Mouse (Mus musculus): ENCODE data around the gene Tlcd1. TPM values are rescaled to one million over a fixed set of nuclear protein-coding genes. Genes with fewer than 3 reads are reported as not detected.

The Tlcd1 gene
- total and polyA plus RNA-seq, 2 experiments from 2014 or later = 15.1 to 24.1 TPM

GRCm38 (mm10) chr11:78211513-78211912 is 35.0 kb downstream of the Tlcd1 start:
- no peak overlapping the region for H3K9ac ChIP-seq (replicated peaks; ENCODE audit: low read depth, low read length)
- peaks cover 96% of the 10 kb centered on the region for H3K36me3 ChIP-seq (replicated peaks; ENCODE audit: control insufficient read depth, insufficient read depth, low read length)
- H3K27me3 ChIP-seq (ENCODE audit: control insufficient read depth, insufficient read depth, low read length) = no peaks in the 10 kb centered on the region
- no peaks in the 10 kb centered on the region for H3K4me1 ChIP-seq (ENCODE audit: control insufficient read depth, insufficient read depth)
- H3K4me2 ChIP-seq (ENCODE audit: low read depth, low read length) = no peak overlapping the region
- H3K4me3 ChIP-seq (ENCODE audit: low read depth, low read length) = no peak overlapping the region
- TF ChIP-seq CTCF (IDR thresholded peaks at IDR 0.05; ENCODE audit: low read depth) = no peak
- no peak for TF ChIP-seq EP300 (IDR thresholded peaks at IDR 0.05; ENCODE audit: low read depth)
- H3K9me3 ChIP-seq (replicated peaks; ENCODE audit: control insufficient read depth, low read length) = no peaks in the 10 kb centered on the region
- ATAC-seq (ENCODE audit: insufficient read depth, low read depth) (no peak), DNase-seq (ENCODE audit: low spot score) (no peak)
- 86% methylated on average over 5 of the region's 5 CpGs for WGBS
- no peak overlapping the region for H3K27ac ChIP-seq (ENCODE audit: low read depth)

GRCm38 (mm10) chr11:78213086-78213817 is 36.7 kb downstream of the Tlcd1 start:
- ATAC-seq (ENCODE audit: insufficient read depth, low read depth) (no peak), DNase-seq (ENCODE audit: low spot score) (no peak)
- H3K27ac ChIP-seq (ENCODE audit: low read depth) = no peak overlapping the region
- H3K9ac ChIP-seq (replicated peaks; ENCODE audit: low read depth, low read length) = no peak overlapping the region
- no peaks in the 10 kb centered on the region for H3K4me1 ChIP-seq (ENCODE audit: control insufficient read depth, insufficient read depth)
- H3K9me3 ChIP-seq (replicated peaks; ENCODE audit: control insufficient read depth, low read length) = no peaks in the 10 kb centered on the region
- 89% methylated on average over 14 of the region's 14 CpGs for WGBS
- H3K36me3 ChIP-seq (replicated peaks; ENCODE audit: control insufficient read depth, insufficient read depth, low read length) = peaks cover 96% of the 10 kb centered on the region
- no peak for TF ChIP-seq CTCF (IDR thresholded peaks at IDR 0.05; ENCODE audit: low read depth)
- no peak for TF ChIP-seq EP300 (IDR thresholded peaks at IDR 0.05; ENCODE audit: low read depth)
- no peak overlapping the region for H3K4me2 ChIP-seq (ENCODE audit: low read depth, low read length)
- H3K4me3 ChIP-seq (ENCODE audit: low read depth, low read length) = no peak overlapping the region
- no peaks in the 10 kb centered on the region for H3K27me3 ChIP-seq (ENCODE audit: control insufficient read depth, insufficient read depth, low read length)

GRCm38 (mm10) chr11:78215709-78216317 is 39.3 kb downstream of the Tlcd1 start:
- Histone ChIP-seq H3K4me2 (ENCODE audit: low read depth, low read length) (no peak overlapping the region), H3K9ac (replicated peaks; ENCODE audit: low read depth, low read length) (no peak overlapping the region), H3K27ac (ENCODE audit: low read depth) (no peak overlapping the region), H3K36me3 (replicated peaks; ENCODE audit: control insufficient read depth, insufficient read depth, low read length) (peaks cover 95% of the 10 kb centered on the region), H3K4me3 (ENCODE audit: low read depth, low read length) (no peak overlapping the region), H3K9me3 (replicated peaks; ENCODE audit: control insufficient read depth, low read length) (no peaks in the 10 kb centered on the region), H3K4me1 (ENCODE audit: control insufficient read depth, insufficient read depth) (no peaks in the 10 kb centered on the region), H3K27me3 (ENCODE audit: control insufficient read depth, insufficient read depth, low read length) (no peaks in the 10 kb centered on the region)
- WGBS = 82% methylated on average over 11 of the region's 11 CpGs
- no peak for ATAC-seq (ENCODE audit: insufficient read depth, low read depth)
- TF ChIP-seq EP300 (IDR thresholded peaks at IDR 0.05; ENCODE audit: low read depth) = no peak
- TF ChIP-seq CTCF (IDR thresholded peaks at IDR 0.05; ENCODE audit: low read depth) = no peak
- DNase-seq (ENCODE audit: low spot score) = no peak

DNA sequence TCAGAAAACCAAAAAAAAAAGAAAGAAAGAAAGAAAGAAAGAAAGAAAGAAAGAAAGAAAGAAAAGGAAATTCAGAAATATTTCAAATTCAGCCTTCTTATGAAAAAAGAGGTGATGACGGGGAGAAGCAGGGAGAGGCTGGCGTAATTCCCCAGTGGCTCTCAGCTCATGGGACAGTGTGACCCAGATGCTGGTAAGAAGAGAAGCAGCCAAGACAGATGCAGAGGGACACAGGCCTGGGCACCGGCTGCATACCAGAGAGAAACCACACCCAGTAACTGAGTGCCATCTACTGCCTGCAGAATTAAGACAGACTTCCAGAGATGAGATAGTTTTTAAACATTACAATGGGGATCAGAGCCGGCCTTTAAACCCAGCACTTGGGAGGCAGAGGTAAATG is 47.1 kb downstream of the Tlcd1 start:
- no peaks in the 10 kb centered on the region for H3K4me1 ChIP-seq (ENCODE audit: control insufficient read depth, insufficient read depth)
- no peak overlapping the region for H3K27ac ChIP-seq (ENCODE audit: low read depth)
- no peak overlapping the region for H3K4me2 ChIP-seq (ENCODE audit: low read depth, low read length)
- no peak overlapping the region for H3K9ac ChIP-seq (replicated peaks; ENCODE audit: low read depth, low read length)
- ATAC-seq (ENCODE audit: insufficient read depth, low read depth) = no peak
- no peak overlapping the region for H3K4me3 ChIP-seq (ENCODE audit: low read depth, low read length)
- WGBS = 84% methylated on average over 4 of the region's 4 CpGs
- no peaks in the 10 kb centered on the region for H3K9me3 ChIP-seq (replicated peaks; ENCODE audit: control insufficient read depth, low read length)
- H3K27me3 ChIP-seq (ENCODE audit: control insufficient read depth, insufficient read depth, low read length) = no peaks in the 10 kb centered on the region
- DNase-seq (ENCODE audit: low spot score) = no peak
- no peak for TF ChIP-seq EP300 (IDR thresholded peaks at IDR 0.05; ENCODE audit: low read depth)
- TF ChIP-seq CTCF (IDR thresholded peaks at IDR 0.05; ENCODE audit: low read depth) = no peak
- H3K36me3 ChIP-seq (replicated peaks; ENCODE audit: control insufficient read depth, insufficient read depth, low read length) = peaks cover 98% of the 10 kb centered on the region

Small RNAs within 50 kb of the gene (microRNA-seq; reads per million reads assigned to microRNA genes)
- gene Mir7653 = not detected

Other genes starting within 250 kb of the Tlcd1 start
- gene Sez6, start 245.9 kb upstream of the Tlcd1 start, total RNA-seq (2014; rRNA removed; ENCODE audit: low replicate concordance) = 0.77 TPM in 1 of 2 replicates, not detected in the other
- 0.08 TPM in 1 of 2 replicates, not detected in the other for gene Sez6, start 245.9 kb upstream of the Tlcd1 start, polyA plus RNA-seq (2015; fragmentation: Nextera tagmentation; extraction: Ambion mirVana)
- gene Phf12, start 194.0 kb upstream of the Tlcd1 start, total RNA-seq (2014; rRNA removed; ENCODE audit: low replicate concordance) = 19.2 and 25.1 TPM in 2 replicates
- 5.6 and 7.3 TPM in 2 replicates for gene Phf12, start 194.0 kb upstream of the Tlcd1 start, polyA plus RNA-seq (2015; fragmentation: Nextera tagmentation; extraction: Ambion mirVana)
- 7.3 and 9.4 TPM in 2 replicates for gene Dhrs13, start 144.4 kb upstream of the Tlcd1 start, total RNA-seq (2014; rRNA removed; ENCODE audit: low replicate concordance)
- gene Dhrs13, start 144.4 kb upstream of the Tlcd1 start, polyA plus RNA-seq (2015; fragmentation: Nextera tagmentation; extraction: Ambion mirVana) = 7.7 and 8.6 TPM in 2 replicates
- 77.9 and 111 TPM in 2 replicates for gene Flot2, start 138.8 kb upstream of the Tlcd1 start, total RNA-seq (2014; rRNA removed; ENCODE audit: low replicate concordance)
- 91.3 and 95.0 TPM in 2 replicates for gene Flot2, start 138.8 kb upstream of the Tlcd1 start, polyA plus RNA-seq (2015; fragmentation: Nextera tagmentation; extraction: Ambion mirVana)
- 33.5 and 40.8 TPM in 2 replicates for gene Eral1, start 96.3 kb upstream of the Tlcd1 start, total RNA-seq (2014; rRNA removed; ENCODE audit: low replicate concordance)
- 19.7 TPM in 2 replicates for gene Eral1, start 96.3 kb upstream of the Tlcd1 start, polyA plus RNA-seq (2015; fragmentation: Nextera tagmentation; extraction: Ambion mirVana)
- gene Fam222b, start 82.1 kb upstream of the Tlcd1 start, total RNA-seq (2014; rRNA removed; ENCODE audit: low replicate concordance) = 10.8 and 24.6 TPM in 2 replicates
- gene Fam222b, start 82.1 kb upstream of the Tlcd1 start, polyA plus RNA-seq (2015; fragmentation: Nextera tagmentation; extraction: Ambion mirVana) = 11.1 TPM in 2 replicates
- 25.1 and 42.6 TPM in 2 replicates for gene Traf4, start 11.1 kb upstream of the Tlcd1 start, total RNA-seq (2014; rRNA removed; ENCODE audit: low replicate concordance)
- gene Traf4, start 11.1 kb upstream of the Tlcd1 start, polyA plus RNA-seq (2015; fragmentation: Nextera tagmentation; extraction: Ambion mirVana) = 21.2 and 22.9 TPM in 2 replicates
- 24.6 and 27.2 TPM in 2 replicates for gene Nek8, start within 50 bp of the Tlcd1 start, total RNA-seq (2014; rRNA removed; ENCODE audit: low replicate concordance)
- gene Nek8, start within 50 bp of the Tlcd1 start, polyA plus RNA-seq (2015; fragmentation: Nextera tagmentation; extraction: Ambion mirVana) = 8.1 and 9.1 TPM in 2 replicates
- 473 and 508 TPM in 2 replicates for gene Rpl23a, start 6.9 kb downstream of the Tlcd1 start, total RNA-seq (2014; rRNA removed; ENCODE audit: low replicate concordance)
- 719 and 776 TPM in 2 replicates for gene Rpl23a, start 6.9 kb downstream of the Tlcd1 start, polyA plus RNA-seq (2015; fragmentation: Nextera tagmentation; extraction: Ambion mirVana)
- gene Rab34, start 11.7 kb downstream of the Tlcd1 start, total RNA-seq (2014; rRNA removed; ENCODE audit: low replicate concordance) = 55.1 and 57.5 TPM in 2 replicates
- 37.1 and 39.7 TPM in 2 replicates for gene Rab34, start 11.7 kb downstream of the Tlcd1 start, polyA plus RNA-seq (2015; fragmentation: Nextera tagmentation; extraction: Ambion mirVana)
- gene Proca1, start 16.7 kb downstream of the Tlcd1 start, total RNA-seq (2014; rRNA removed; ENCODE audit: low replicate concordance) = not detected in 2 replicates
- gene Proca1, start 16.7 kb downstream of the Tlcd1 start, polyA plus RNA-seq (2015; fragmentation: Nextera tagmentation; extraction: Ambion mirVana) = 2.1 and 3.2 TPM in 2 replicates
- 62.5 and 101 TPM in 2 replicates for gene Sdf2, start 69.0 kb downstream of the Tlcd1 start, total RNA-seq (2014; rRNA removed; ENCODE audit: low replicate concordance)
- gene Sdf2, start 69.0 kb downstream of the Tlcd1 start, polyA plus RNA-seq (2015; fragmentation: Nextera tagmentation; extraction: Ambion mirVana) = 58.9 and 64.3 TPM in 2 replicates
- gene Supt6, start 69.3 kb downstream of the Tlcd1 start, total RNA-seq (2014; rRNA removed; ENCODE audit: low replicate concordance) = 12.1 and 17.0 TPM in 2 replicates
- gene Supt6, start 69.3 kb downstream of the Tlcd1 start, polyA plus RNA-seq (2015; fragmentation: Nextera tagmentation; extraction: Ambion mirVana) = 6.9 and 7.6 TPM in 2 replicates
- 105 and 108 TPM in 2 replicates for gene 2610507B11Rik, start 85.0 kb downstream of the Tlcd1 start, total RNA-seq (2014; rRNA removed; ENCODE audit: low replicate concordance)
- 86.4 and 91.2 TPM in 2 replicates for gene 2610507B11Rik, start 85.0 kb downstream of the Tlcd1 start, polyA plus RNA-seq (2015; fragmentation: Nextera tagmentation; extraction: Ambion mirVana)
- gene BC030499, start 114.1 kb downstream of the Tlcd1 start, total RNA-seq (2014; rRNA removed; ENCODE audit: low replicate concordance) = 0.19 TPM in 1 of 2 replicates, not detected in the other
- gene BC030499, start 114.1 kb downstream of the Tlcd1 start, polyA plus RNA-seq (2015; fragmentation: Nextera tagmentation; extraction: Ambion mirVana) = 0.18 and 0.22 TPM in 2 replicates
- 16.8 and 23.4 TPM in 2 replicates for gene Spag5, start 124.8 kb downstream of the Tlcd1 start, total RNA-seq (2014; rRNA removed; ENCODE audit: low replicate concordance)
- gene Spag5, start 124.8 kb downstream of the Tlcd1 start, polyA plus RNA-seq (2015; fragmentation: Nextera tagmentation; extraction: Ambion mirVana) = 5.5 and 6.8 TPM in 2 replicates
- gene Aldoc, start 146.3 kb downstream of the Tlcd1 start, total RNA-seq (2014; rRNA removed; ENCODE audit: low replicate concordance) = 32.5 and 50.7 TPM in 2 replicates
- gene Aldoc, start 146.3 kb downstream of the Tlcd1 start, polyA plus RNA-seq (2015; fragmentation: Nextera tagmentation; extraction: Ambion mirVana) = 15.1 and 15.2 TPM in 2 replicates
- 36.0 and 39.7 TPM in 2 replicates for gene Pigs, start 151.7 kb downstream of the Tlcd1 start, total RNA-seq (2014; rRNA removed; ENCODE audit: low replicate concordance)
- gene Pigs, start 151.7 kb downstream of the Tlcd1 start, polyA plus RNA-seq (2015; fragmentation: Nextera tagmentation; extraction: Ambion mirVana) = 31.2 and 32.3 TPM in 2 replicates
- gene Unc119, start 166.8 kb downstream of the Tlcd1 start, total RNA-seq (2014; rRNA removed; ENCODE audit: low replicate concordance) = 52.9 and 57.3 TPM in 2 replicates
- gene Unc119, start 166.8 kb downstream of the Tlcd1 start, polyA plus RNA-seq (2015; fragmentation: Nextera tagmentation; extraction: Ambion mirVana) = 20.9 and 24.8 TPM in 2 replicates
- not detected in 2 replicates for gene Foxn1, start 209.8 kb downstream of the Tlcd1 start, total RNA-seq (2014; rRNA removed; ENCODE audit: low replicate concordance)
- not detected in 2 replicates for gene Foxn1, start 209.8 kb downstream of the Tlcd1 start, polyA plus RNA-seq (2015; fragmentation: Nextera tagmentation; extraction: Ambion mirVana)
- gene Slc13a2, start 245.5 kb downstream of the Tlcd1 start, total RNA-seq (2014; rRNA removed; ENCODE audit: low replicate concordance) = 0.54 TPM in 1 of 2 replicates, not detected in the other
- gene Slc13a2, start 245.5 kb downstream of the Tlcd1 start, polyA plus RNA-seq (2015; fragmentation: Nextera tagmentation; extraction: Ambion mirVana) = 0.10 TPM in 1 of 2 replicates, not detected in the other

All from heart, postnatal 0 days (tissue).